In the genomic region with DNA sequence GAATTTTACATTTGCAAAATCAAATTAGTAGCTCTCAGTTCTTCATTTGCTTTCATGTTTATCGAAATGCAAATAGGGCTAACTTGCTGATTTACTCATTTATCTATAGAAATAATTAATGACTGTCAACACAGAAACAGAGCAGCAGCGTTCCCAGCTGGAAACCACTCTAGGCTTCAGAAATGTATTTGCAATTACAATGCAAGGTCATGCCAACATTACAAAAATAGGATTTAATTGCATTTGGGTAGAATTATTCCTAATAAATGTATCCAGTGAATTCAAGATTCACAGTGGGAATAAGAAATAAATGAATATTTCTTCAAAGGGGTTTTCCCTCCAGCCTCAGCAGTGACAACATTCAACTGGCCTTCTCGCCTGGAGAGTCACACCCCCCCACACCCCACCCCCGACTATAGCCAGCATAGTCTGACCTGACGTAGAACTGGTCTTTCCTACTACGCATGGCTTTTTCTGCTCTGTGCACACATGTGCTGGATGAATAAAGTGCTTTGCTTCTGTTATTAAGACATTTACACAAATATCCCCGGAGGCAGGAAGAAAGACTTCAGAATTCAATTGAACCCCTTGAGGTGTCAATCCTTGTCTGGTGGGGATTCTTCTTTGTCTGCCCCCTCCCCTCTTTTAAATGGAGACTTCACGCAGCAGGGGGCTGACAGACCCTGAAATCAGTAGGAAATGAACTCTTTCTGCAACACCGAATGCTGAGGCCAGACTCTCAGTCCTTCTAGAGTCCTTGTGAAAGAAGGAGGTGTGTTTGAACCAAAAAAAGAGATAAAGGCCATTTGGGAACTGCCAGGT, we compare ENCODE assay signal across 15 mouse cellular contexts.
A peak's percentile ranks its signal among the peaks of the same experiment; 100 is the strongest.
DNase-seq lines count a peak whose midpoint lies in the region; ATAC-seq and TF ChIP-seq lines count a peak whose summit lies in the region.
"Had no signal": no experiment of that assay in that cellular context is flagged by ENCODE, and none has a peak within 500 bp of the region (broad histone marks: within the 10 kb centered on the region; RNA-seq: fewer than 3 reads in every experiment).

No protein-coding gene starts in this region.

- H3K9ac ChIP-seq in forebrain, embryonic 12.5 days: no peak overlapping the region
- no peak overlapping the region for H3K9ac ChIP-seq in forebrain, postnatal 0 days
- no peak overlapping the region for H3K9ac ChIP-seq in hindbrain, embryonic 11.5 days (ENCODE audit: low read depth, low read length)
- H3K9ac ChIP-seq in midbrain, embryonic 13.5 days (replicated peaks): no peak overlapping the region
- H3K9ac ChIP-seq: embryonic facial prominence, embryonic 15.5 days had no signal

- H3K27me3 ChIP-seq in forebrain, embryonic 12.5 days: 0 out of 2 replicates have a peak, but pooled peaks cover 10% of the 10 kb centered on the region
- H3K27me3 ChIP-seq in forebrain, postnatal 0 days (ENCODE audit: insufficient read depth, low read length): no peaks in the 10 kb centered on the region
- H3K27me3 ChIP-seq in hindbrain, embryonic 11.5 days (ENCODE audit: control insufficient read depth, insufficient read depth, low read length): peaks cover 3% of the 10 kb centered on the region
- peaks cover 48% of the 10 kb centered on the region for H3K27me3 ChIP-seq in midbrain, embryonic 13.5 days
- H3K27me3 ChIP-seq in cerebellum, adult 2 months (ENCODE audit: control insufficient read depth, insufficient read depth, low read length): no peaks in the 10 kb centered on the region
- H3K27me3 ChIP-seq in thymus, adult 2 months (ENCODE audit: control insufficient read depth, insufficient read depth, low read length): no peaks in the 10 kb centered on the region
- H3K27me3 ChIP-seq: embryonic facial prominence, embryonic 15.5 days had no signal

- H3K36me3 ChIP-seq in forebrain, embryonic 12.5 days (replicated peaks): no peaks in the 10 kb centered on the region
- no peaks in the 10 kb centered on the region for H3K36me3 ChIP-seq in forebrain, postnatal 0 days (ENCODE audit: insufficient read depth)
- H3K36me3 ChIP-seq in hindbrain, embryonic 11.5 days (ENCODE audit: control insufficient read depth, insufficient read depth, low read length): no peaks in the 10 kb centered on the region
- H3K36me3 ChIP-seq in midbrain, embryonic 13.5 days: no peaks in the 10 kb centered on the region
- no peaks in the 10 kb centered on the region for H3K36me3 ChIP-seq in thymus, adult 2 months (ENCODE audit: control insufficient read depth, insufficient read depth, low read length)
- H3K36me3 ChIP-seq: embryonic facial prominence, embryonic 15.5 days; G1E had no signal

- H3K27ac ChIP-seq in forebrain, embryonic 12.5 days: no peak overlapping the region
- no peak overlapping the region for H3K27ac ChIP-seq in forebrain, postnatal 0 days (ENCODE audit: low read depth, low read length)
- no peak overlapping the region for H3K27ac ChIP-seq in hindbrain, embryonic 11.5 days (ENCODE audit: low read depth, low read length)
- peak overlapping the region; percentile 6; the same call in 1 of the 2 replicates for H3K27ac ChIP-seq in midbrain, embryonic 13.5 days
- H3K27ac ChIP-seq in cerebellum, adult 2 months (ENCODE audit: insufficient read depth, low read length): no peak overlapping the region
- H3K27ac ChIP-seq in thymus, adult 2 months (ENCODE audit: control insufficient read depth, insufficient read depth, low read length): no peak overlapping the region
- H3K27ac ChIP-seq: embryonic facial prominence, embryonic 15.5 days; heart, adult 2 months had no signal

- peak; percentile 80 for ATAC-seq in forebrain, embryonic 12.5 days (ENCODE audit: low FRiP score)
- ATAC-seq in forebrain, postnatal 0 days: no peak
- ATAC-seq in hindbrain, embryonic 11.5 days (ENCODE audit: low FRiP score): peak; percentile 90
- peak; percentile 95 for ATAC-seq in midbrain, embryonic 13.5 days

- no peak for DNase-seq in forebrain, postnatal 0 days
- peak; percentile 69 for DNase-seq in hindbrain, embryonic 11.5 days (ENCODE audit: low spot score)
- no peak for DNase-seq in frontal cortex, adult 2 months (ENCODE audit: extremely low spot score in 1 of 2, low spot score in 1 of 2)
- DNase-seq in B cell, adult 2 months: no peak
- no peak for DNase-seq in cerebellum, adult 2 months
- no peak for DNase-seq in thymus, adult 2 months
- DNase-seq: cerebellum, postnatal 10 days; heart, adult 2 months; kidney, adult 18-20 months; spleen, adult 18-20 months had no signal

- no peaks in the 10 kb centered on the region for H3K9me3 ChIP-seq in forebrain, embryonic 12.5 days
- no peaks in the 10 kb centered on the region for H3K9me3 ChIP-seq in forebrain, postnatal 0 days (ENCODE audit: low read length)
- H3K9me3 ChIP-seq in hindbrain, embryonic 11.5 days (ENCODE audit: control insufficient read depth, low read length): no peaks in the 10 kb centered on the region
- no peaks in the 10 kb centered on the region for H3K9me3 ChIP-seq in midbrain, embryonic 13.5 days
- H3K9me3 ChIP-seq: embryonic facial prominence, embryonic 15.5 days; G1E had no signal

- no peak overlapping the region for H3K4me3 ChIP-seq in forebrain, embryonic 12.5 days (replicated peaks)
- no peak overlapping the region for H3K4me3 ChIP-seq in forebrain, postnatal 0 days (ENCODE audit: low read depth, low read length)
- no peak overlapping the region for H3K4me3 ChIP-seq in hindbrain, embryonic 11.5 days (ENCODE audit: low read depth, low read length)
- H3K4me3 ChIP-seq in midbrain, embryonic 13.5 days (replicated peaks): no peak overlapping the region
- H3K4me3 ChIP-seq in cerebellum, adult 2 months (replicated peaks; ENCODE audit: insufficient read depth, low read depth, low read length): no peak overlapping the region
- no peak overlapping the region for H3K4me3 ChIP-seq in thymus, adult 2 months (ENCODE audit: control insufficient read depth, insufficient read depth, low read length)
- H3K4me3 ChIP-seq: embryonic facial prominence, embryonic 15.5 days; heart, adult 2 months had no signal

- no peak for TF ChIP-seq POLR2A in cerebellum, adult 2 months (IDR thresholded peaks at IDR 0.05; ENCODE audit: borderline replicate concordance, insufficient read depth, low read length)
- TF ChIP-seq POLR2A in thymus, adult 2 months (IDR thresholded peaks at IDR 0.05; ENCODE audit: control insufficient read depth, extremely low read depth, insufficient read depth, low read length, poor library complexity): no peak

- H3K4me2 ChIP-seq in forebrain, embryonic 12.5 days: no peak overlapping the region
- no peak overlapping the region for H3K4me2 ChIP-seq in forebrain, postnatal 0 days (ENCODE audit: low read depth)
- H3K4me2 ChIP-seq in hindbrain, embryonic 11.5 days (replicated peaks; ENCODE audit: low read depth, low read length): no peak overlapping the region
- H3K4me2 ChIP-seq in midbrain, embryonic 13.5 days (replicated peaks): peak overlapping the region; percentile 20; the same call in 1 of the 2 replicates
- H3K4me2 ChIP-seq: embryonic facial prominence, embryonic 15.5 days; liver, embryonic 11.5 days had no signal

- 16% methylated on average over 9 of the region's 9 CpGs for WGBS in forebrain, embryonic 12.5 days
- 20% methylated on average over 9 of the region's 9 CpGs for WGBS in forebrain, postnatal 0 days
- WGBS in hindbrain, embryonic 11.5 days: 24% methylated on average over 9 of the region's 9 CpGs
- WGBS in midbrain, embryonic 13.5 days: 17% methylated on average over 9 of the region's 9 CpGs
- WGBS in cerebellum, adult 2 months: 26% methylated on average over 9 of the region's 9 CpGs
- 74% methylated on average over 9 of the region's 9 CpGs for WGBS in thymus, adult 2 months

- TF ChIP-seq CTCF in forebrain, postnatal 0 days (IDR thresholded peaks at IDR 0.05; ENCODE audit: low read depth): no peak
- TF ChIP-seq CTCF in cerebellum, adult 2 months (IDR thresholded peaks at IDR 0.05; ENCODE audit: borderline replicate concordance, insufficient read depth, low read depth, low read length): no peak
- no peak for TF ChIP-seq CTCF in thymus, adult 2 months (IDR thresholded peaks at IDR 0.05; ENCODE audit: borderline replicate concordance, control insufficient read depth, extremely low read depth, insufficient read depth, low read length, poor library complexity)

- peaks cover 8% of the 10 kb centered on the region for H3K4me1 ChIP-seq in forebrain, embryonic 12.5 days
- H3K4me1 ChIP-seq in forebrain, postnatal 0 days (ENCODE audit: insufficient read depth): no peaks in the 10 kb centered on the region
- H3K4me1 ChIP-seq in hindbrain, embryonic 11.5 days (replicated peaks; ENCODE audit: control insufficient read depth, insufficient read depth, low read length): no peaks in the 10 kb centered on the region
- H3K4me1 ChIP-seq in midbrain, embryonic 13.5 days (replicated peaks): peaks cover 9% of the 10 kb centered on the region
- no peaks in the 10 kb centered on the region for H3K4me1 ChIP-seq in cerebellum, adult 2 months (ENCODE audit: control insufficient read depth, insufficient read depth, low read length)
- H3K4me1 ChIP-seq in thymus, adult 2 months (replicated peaks; ENCODE audit: control insufficient read depth, insufficient read depth, low read length): no peaks in the 10 kb centered on the region
- H3K4me1 ChIP-seq: embryonic facial prominence, embryonic 15.5 days had no signal
